In the genomic region with DNA sequence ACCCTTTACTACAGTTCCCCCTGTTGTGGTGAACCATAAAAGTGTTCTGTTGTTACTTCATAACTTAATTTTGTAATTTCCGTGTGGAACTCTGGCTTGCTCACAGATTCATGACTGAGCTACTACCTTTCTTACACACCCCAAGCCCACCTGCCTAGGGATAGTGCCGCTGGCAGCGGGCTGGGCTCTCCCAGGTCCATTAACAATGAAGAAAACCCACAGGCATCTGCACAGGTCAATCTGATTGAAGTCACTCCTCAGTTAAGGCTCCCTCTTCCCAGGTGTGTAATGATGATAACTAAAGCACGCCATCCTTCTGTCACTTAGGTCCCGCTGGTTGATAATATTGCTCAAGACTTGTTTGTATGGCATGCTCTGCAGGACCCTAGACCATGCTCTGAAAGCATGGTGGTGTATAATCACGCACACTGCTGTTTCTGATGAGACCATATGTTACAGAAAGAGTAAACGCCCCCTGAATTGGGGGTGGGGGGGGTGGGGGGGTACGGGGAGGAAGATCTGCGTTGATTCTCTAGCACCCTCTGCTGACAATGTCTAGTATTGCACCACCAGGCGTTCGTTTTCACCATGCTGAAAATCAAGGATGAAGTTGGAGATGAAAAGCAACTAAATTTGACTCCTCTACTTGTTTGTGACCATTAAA, we compare ENCODE assay signal across 8 mouse cellular contexts. TPM values are rescaled to one million over a fixed set of nuclear protein-coding genes. Genes with fewer than 3 reads are reported as not detected.
A peak's percentile ranks its signal among the peaks of the same experiment; 100 is the strongest.
DNase-seq lines count a peak whose midpoint lies in the region; ATAC-seq lines count a peak whose summit lies in the region.

No protein-coding gene starts in this region.

- no peaks in the 10 kb centered on the region for H3K36me3 ChIP-seq in forebrain, embryonic 13.5 days (ENCODE audit: poor library complexity, severe bottlenecking)

- 34% methylated on average over 11 of the region's 11 CpGs for WGBS in forebrain, embryonic 13.5 days

- no peaks in the 10 kb centered on the region for H3K27me3 ChIP-seq in forebrain, embryonic 13.5 days

- no peak overlapping the region for H3K4me3 ChIP-seq in forebrain, embryonic 13.5 days

- H3K9ac ChIP-seq in forebrain, embryonic 13.5 days: no peak overlapping the region

- peak; percentile 33 to 37 for DNase-seq in frontal cortex, postnatal 36 days (ENCODE audit: low spot score in 2 of 2)
- no peak for DNase-seq in frontal cortex, postnatal 10 days (ENCODE audit: low spot score in 2 of 2)
- DNase-seq in 416B (ENCODE audit: low read depth): peak; percentile 50
- peak; percentile 49 for DNase-seq in adrenal gland, postnatal 14 days
- DNase-seq in kidney, postnatal 10 days: peak; percentile 63
- DNase-seq in thymus, postnatal 0 days (ENCODE audit: low spot score): peak; percentile 65

- no peak overlapping the region for H3K27ac ChIP-seq in forebrain, embryonic 13.5 days

- H3K4me1 ChIP-seq in forebrain, embryonic 13.5 days: no peaks in the 10 kb centered on the region

- no peaks in the 10 kb centered on the region for H3K9me3 ChIP-seq in forebrain, embryonic 13.5 days (replicated peaks)

- peak; percentile 73 for ATAC-seq in forebrain, embryonic 13.5 days
- peak; percentile 76 for ATAC-seq in megakaryocyte, adult 5-6 weeks (ENCODE audit: poor library complexity, severe bottlenecking)

- H3K4me2 ChIP-seq in forebrain, embryonic 13.5 days: no peak overlapping the region

RNA-seq across cellular contexts. Expression of gene Srek1, which starts 5.6 kb away (rescaled TPM):
- total RNA-seq in adrenal gland, postnatal 14 days (2021): 62.1 and 77.2 TPM in 2 replicates
- 98.3 and 105 TPM in 2 replicates for polyA plus RNA-seq in forebrain, embryonic 13.5 days (2015; fragmentation: Nextera tagmentation; extraction: Ambion mirVana)
- total RNA-seq in megakaryocyte, adult 5-6 weeks (2015): 19.0 and 25.3 TPM in 2 replicates
- 49.4 and 51.2 TPM in 2 replicates for total RNA-seq in megakaryocyte, adult 5-6 weeks (2017)
- polyA plus RNA-seq in thymus, postnatal 0 days (2015; fragmentation: Nextera tagmentation; extraction: Ambion mirVana): 48.9 and 62.0 TPM in 2 replicates

Comparison
In these comparisons a context has a peak if more than half of its experiments do, and no peak if none do; other contexts are left out.
1. DNase-seq: peak in frontal cortex, postnatal 36 days (2 of 2), 416B (single experiment), adrenal gland, postnatal 14 days (single experiment), kidney, postnatal 10 days (single experiment) and thymus, postnatal 0 days (single experiment); none in frontal cortex, postnatal 10 days (0 of 2).